Mouse (Mus musculus): ENCODE results near the gene Pithd1. TPM values are rescaled to one million over a fixed set of nuclear protein-coding genes. Genes with fewer than 3 reads are reported as not detected.

Gene Pithd1
- polyA plus RNA-seq (2012; rRNA removed) = 40.5 and 50.9 TPM in 2 replicates

GRCm38 (mm10) chr4:135986943-135987710 is at the start of gene Pithd1:
Gene Pithd1 (minus strand): TSS chr4:135987264.

DNA sequence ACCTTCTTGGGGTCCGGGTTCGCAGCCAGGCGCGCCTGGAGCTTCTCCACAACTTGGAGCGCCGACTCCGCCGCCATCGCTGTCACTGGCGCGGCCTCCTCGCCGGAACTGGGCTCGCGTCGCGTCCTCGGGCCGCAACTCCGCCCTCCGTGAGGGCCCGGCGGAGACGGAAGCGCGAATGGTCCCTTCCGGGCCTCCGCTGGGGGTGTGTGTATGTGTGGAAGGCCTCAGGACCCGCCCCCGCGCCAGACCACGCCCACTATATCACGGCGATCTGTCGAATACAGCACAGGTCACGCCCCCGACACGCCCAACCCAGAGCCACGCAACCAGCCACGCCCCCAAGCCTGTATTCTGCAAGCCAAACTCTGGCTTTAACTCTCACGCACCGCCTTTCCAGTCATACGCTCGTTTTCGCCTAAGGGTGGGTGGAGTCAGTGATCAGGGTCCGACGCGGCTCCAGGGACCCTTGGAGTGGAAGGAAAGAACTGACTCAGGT is 34.5 kb upstream of the Pithd1 start, which contains the start of gene Eloa:
Eloa (minus strand) TSS at position 215 of the 499 bp plus-strand sequence.

DNA sequence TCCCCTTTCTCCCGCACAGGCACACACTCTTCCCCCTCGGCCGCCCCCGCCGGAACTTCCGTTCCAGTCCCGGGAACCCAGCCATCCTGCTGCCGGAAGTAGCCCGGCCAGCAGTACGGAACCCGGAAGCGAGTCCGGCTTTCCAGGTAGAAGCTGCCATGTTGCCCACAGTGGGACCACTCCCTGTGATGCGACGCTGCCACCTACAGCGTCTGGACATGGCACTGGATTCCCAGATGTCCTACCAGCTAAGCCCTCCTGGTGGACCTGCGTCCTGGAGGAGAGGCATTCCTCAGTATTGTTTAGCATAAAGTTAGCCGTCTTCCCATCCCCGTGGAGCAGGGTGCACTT is 14.5 kb downstream of the Pithd1 start, which contains the start of gene Lypla2:
Lypla2 (minus strand) TSS at position 71 of the 351 bp plus-strand sequence.

GRCm38 (mm10) chr4:135963457-135964193 is 23.4 kb downstream of the Pithd1 start, which contains the start of gene Gale:
Gene Gale (plus strand): TSS chr4:135963727.

GRCm38 (mm10) chr4:135946278-135946658 is 40.8 kb downstream of the Pithd1 start, which contains the start of gene Hmgcl:
Gene Hmgcl (plus strand): TSS chr4:135946448.

Other genes with a start within 250 kb of the Pithd1 start
- gene Myom3, start 227.5 kb downstream of the Pithd1 start, polyA plus RNA-seq (2012; rRNA removed) = 0.04 and 1.9 TPM in 2 replicates
- 161 and 212 TPM in 2 replicates for gene Srsf10, start 131.5 kb downstream of the Pithd1 start, polyA plus RNA-seq (2012; rRNA removed)
- 119 and 142 TPM in 2 replicates for gene Pnrc2, start 113.4 kb downstream of the Pithd1 start, polyA plus RNA-seq (2012; rRNA removed)
- gene Cnr2, start 91.9 kb downstream of the Pithd1 start, polyA plus RNA-seq (2012; rRNA removed) = 0.45 and 0.46 TPM in 2 replicates
- 31.6 and 41.2 TPM in 2 replicates for gene Fuca1, start 66.5 kb downstream of the Pithd1 start, polyA plus RNA-seq (2012; rRNA removed)
- gene Hmgcl, start 40.8 kb downstream of the Pithd1 start, polyA plus RNA-seq (2012; rRNA removed) = 45.1 and 46.8 TPM in 2 replicates
- gene Gale, start 23.5 kb downstream of the Pithd1 start, polyA plus RNA-seq (2012; rRNA removed) = 27.9 TPM in 2 replicates
- 112 and 118 TPM in 2 replicates for gene Lypla2, start 14.6 kb downstream of the Pithd1 start, polyA plus RNA-seq (2012; rRNA removed)
- gene Eloa, start 34.5 kb upstream of the Pithd1 start, polyA plus RNA-seq (2012; rRNA removed) = 23.0 and 26.1 TPM in 2 replicates
- gene Rpl11, start 66.2 kb upstream of the Pithd1 start, polyA plus RNA-seq (2012; rRNA removed) = 1,444 and 2,797 TPM in 2 replicates
- gene Id3, start 156.2 kb upstream of the Pithd1 start, polyA plus RNA-seq (2012; rRNA removed) = 276 and 283 TPM in 2 replicates
- 9.7 and 10.9 TPM in 2 replicates for gene E2f2, start 185.1 kb upstream of the Pithd1 start, polyA plus RNA-seq (2012; rRNA removed)
- gene Asap3, start 219.1 kb upstream of the Pithd1 start, polyA plus RNA-seq (2012; rRNA removed) = 6.5 and 7.9 TPM in 2 replicates